Mouse (Mus musculus) E14TG2a.4 (cell line): ENCODE measurements at regions not wholly inside any gene's neighbourhood (a gene's known extent, or its start where the extent isn't known, plus 50 kb on each side); places are given as distances from the start of the nearest gene placed in this dataset.

Experiments
- CTCF ChIP-seq: conservative IDR thresholded peaks from 2 replicates; pipeline ENCODE4 v1.5.1; 2014; ENCODE audit warnings: low read length
- NANOG ChIP-seq: IDR thresholded peaks from 2 replicates; pipeline ENCODE4 v1.6.1; 2014; ENCODE audit warnings: borderline replicate concordance, low read length, mixed read lengths

- TF ChIP-seq CTCF (no peak), NANOG (no peak)
Measured at GRCm38 (mm10) chr13:84356455-84356854, 134.4 kb downstream of the Tmem161b start.
